ENCODE assay signal across 25 mouse cellular contexts in the genomic region with DNA sequence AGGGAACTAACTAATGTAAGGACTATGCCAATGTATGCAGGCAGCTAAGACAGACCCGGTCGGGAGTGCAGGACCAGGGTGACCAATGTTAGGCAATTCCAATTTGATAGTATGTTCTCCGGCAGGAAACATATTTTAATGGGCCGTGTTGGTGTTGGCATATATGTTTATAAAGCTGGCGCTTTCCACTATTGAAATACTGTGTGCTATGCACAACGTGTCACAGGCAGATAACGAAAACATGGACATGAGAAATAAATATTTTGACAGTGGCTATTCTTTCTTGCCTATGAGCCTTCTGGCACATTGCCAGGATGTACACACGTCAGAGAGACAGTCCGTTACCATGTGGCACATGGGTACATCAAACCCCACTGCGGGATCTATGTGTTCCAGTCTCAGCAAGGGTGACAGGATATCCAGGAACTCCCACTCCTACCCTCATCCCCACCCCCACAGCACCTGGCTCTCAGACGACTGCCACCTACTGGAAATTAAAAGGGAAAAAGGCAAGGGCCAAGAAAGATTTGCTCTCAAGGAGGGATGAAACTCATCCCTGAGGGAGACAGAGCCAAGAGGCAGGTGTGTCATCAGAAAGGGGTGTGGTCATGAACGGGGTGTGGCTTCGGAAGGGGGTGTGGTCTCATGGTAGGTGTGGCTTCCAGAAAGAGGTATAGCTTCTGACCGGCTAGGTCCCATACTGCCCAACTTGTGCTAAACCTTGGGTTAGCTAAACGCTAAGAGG.
DNase-seq lines count a peak whose midpoint lies in the region; ATAC-seq lines count a peak whose summit lies in the region.
"Had no signal": no experiment of that assay in that cellular context is flagged by ENCODE, and none has a peak within 500 bp of the region (broad histone marks: within the 10 kb centered on the region; RNA-seq: fewer than 3 reads in every experiment).

No protein-coding gene starts in this region.

- intact Hi-C loops in heart, postnatal 10 days (cut with DNase I), result no loop called here

- no peaks in the 10 kb centered on the region for H3K9me3 ChIP-seq in heart, embryonic 15.5 days (replicated peaks)
- no peaks in the 10 kb centered on the region; the same call in 1 of the 2 replicates for H3K9me3 ChIP-seq in lung, embryonic 16.5 days (ENCODE audit: control insufficient read depth, low read length)
- H3K9me3 ChIP-seq: forebrain, embryonic 12.5 days; hindbrain, embryonic 10.5 days; midbrain, embryonic 12.5 days; stomach, embryonic 15.5 days had no signal

- H3K36me3 ChIP-seq in heart, embryonic 15.5 days, result no peaks in the 10 kb centered on the region
- no peaks in the 10 kb centered on the region for H3K36me3 ChIP-seq in lung, embryonic 16.5 days (ENCODE audit: control insufficient read depth, insufficient read depth, low read length)
- H3K36me3 ChIP-seq: forebrain, embryonic 12.5 days; hindbrain, embryonic 10.5 days; midbrain, embryonic 12.5 days; stomach, embryonic 15.5 days had no signal

- H3K27me3 ChIP-seq in heart, embryonic 15.5 days, result no peaks in the 10 kb centered on the region
- H3K27me3 ChIP-seq in lung, embryonic 16.5 days (ENCODE audit: control insufficient read depth, insufficient read depth, low read depth, low read length), result no peaks in the 10 kb centered on the region
- H3K27me3 ChIP-seq: forebrain, embryonic 12.5 days; midbrain, embryonic 12.5 days; stomach, embryonic 15.5 days had no signal

- no peak for DNase-seq in heart, postnatal 10 days
- DNase-seq in lung, adult 18-20 months, result no peak
- DNase-seq in R1 (ENCODE audit: low read depth, low spot score), result peak; percentile 69
- peak; percentile 5 for DNase-seq in lung, postnatal 36 days
- no peak for DNase-seq in ovary, postnatal 10 days (ENCODE audit: low spot score)
- DNase-seq: adrenal gland, postnatal 25 days; B cell, adult 2 months; cerebellum, adult 18-20 months; cerebellum, postnatal 36 days; gastrocnemius, postnatal 14 days; kidney, adult 11 months; kidney, postnatal 25 days; layer of hippocampus, adult 9-11 months; left cerebral cortex, postnatal 4 days; right cerebral cortex, postnatal 25 days had no signal

- H3K4me1 ChIP-seq in heart, embryonic 15.5 days (replicated peaks), result no peaks in the 10 kb centered on the region
- no peaks in the 10 kb centered on the region for H3K4me1 ChIP-seq in lung, embryonic 16.5 days (replicated peaks; ENCODE audit: control insufficient read depth, insufficient read depth, low read length)
- H3K4me1 ChIP-seq: forebrain, embryonic 12.5 days; hindbrain, embryonic 10.5 days; midbrain, embryonic 12.5 days; stomach, embryonic 15.5 days had no signal

- 79% methylated on average over 15 of the region's 15 CpGs for WGBS in heart, embryonic 15.5 days
- WGBS in lung, embryonic 16.5 days, result 47% methylated on average over 15 of the region's 15 CpGs

- H3K4me2 ChIP-seq in heart, embryonic 15.5 days, result no peak overlapping the region
- H3K4me2 ChIP-seq in lung, embryonic 16.5 days (ENCODE audit: low read depth, low read length), result no peak overlapping the region
- H3K4me2 ChIP-seq: forebrain, embryonic 12.5 days; liver, embryonic 11.5 days; midbrain, embryonic 12.5 days; stomach, embryonic 15.5 days had no signal

- no peak overlapping the region for H3K27ac ChIP-seq in heart, embryonic 15.5 days
- H3K27ac ChIP-seq in lung, embryonic 16.5 days (ENCODE audit: low read length), result no peak overlapping the region; the same call in 1 of the 2 replicates
- H3K27ac ChIP-seq: forebrain, embryonic 12.5 days; hindbrain, embryonic 10.5 days; left cerebral cortex, adult 2 months; midbrain, embryonic 12.5 days; stomach, embryonic 15.5 days had no signal

- H3K9ac ChIP-seq in heart, embryonic 15.5 days, result no peak overlapping the region
- H3K9ac ChIP-seq in lung, embryonic 16.5 days (ENCODE audit: low read length), result no peak overlapping the region
- H3K9ac ChIP-seq: forebrain, embryonic 12.5 days; midbrain, embryonic 12.5 days; stomach, embryonic 15.5 days had no signal

- no peak overlapping the region for H3K4me3 ChIP-seq in heart, embryonic 15.5 days
- no peak overlapping the region for H3K4me3 ChIP-seq in lung, embryonic 16.5 days (ENCODE audit: low read length)
- H3K4me3 ChIP-seq: forebrain, embryonic 12.5 days; hindbrain, embryonic 10.5 days; left cerebral cortex, adult 2 months; midbrain, embryonic 12.5 days; myocyte; stomach, embryonic 15.5 days had no signal

- 0 out of 2 replicates have a peak, but pooled peaks have one; percentile 18 for ATAC-seq in heart, embryonic 15.5 days (replicated peaks; ENCODE audit: insufficient number of reproducible peaks, insufficient read depth, low FRiP score, low read depth)
- peak; percentile 82 for ATAC-seq in lung, embryonic 16.5 days (ENCODE audit: low read depth)
- ATAC-seq: activated CD4-positive, CD25-positive, alpha-beta regulatory T cell, adult 4 months had no signal

Comparison
In these comparisons a context has a peak if more than half of its experiments do, and no peak if none do; other contexts are left out.
1. DNase-seq: peak in R1 (single experiment) and lung, postnatal 36 days (single experiment); none in heart, postnatal 10 days (0 of 2), lung, adult 18-20 months (0 of 2) and ovary, postnatal 10 days (single experiment).